Mouse (Mus musculus) embryonic facial prominence, embryonic 13.5 days (tissue): Measurements from ENCODE around the gene Dync1i1. TPM values are rescaled to one million over a fixed set of nuclear protein-coding genes. Genes with fewer than 3 reads are reported as not detected.

Source experiments
- ATAC-seq: fragments of 200-750 bp; cut with Nextera tagmentation; 2 replicates; pipeline ENCODE4 v1.8.0; 2017; ENCODE audit warnings: low read depth; ENCODE audit not compliant: insufficient number of reproducible peaks, insufficient read depth, low FRiP score, low TSS enrichment
- H3K27ac ChIP-seq: fragments of 300-500 bp; sonication (generic); 2 replicates; pipeline ENCODE4 v1.5.1; 2015; ENCODE audit warnings: moderate library complexity, mild to moderate bottlenecking, inconsistent platforms
- H3K27me3 ChIP-seq: fragments of 300-500 bp; sonication (generic); 2 replicates; pipeline ENCODE4 v1.6.1; 2015; ENCODE audit warnings: mild to moderate bottlenecking, inconsistent platforms
- H3K36me3 ChIP-seq: fragments of 300-500 bp; sonication (generic); 2 replicates; pipeline ENCODE4 v1.6.1; 2015; ENCODE audit warnings: mild to moderate bottlenecking, inconsistent platforms
- H3K4me1 ChIP-seq: fragments of 300-500 bp; sonication (generic); 2 replicates; pipeline ENCODE4 v1.6.1; 2015; ENCODE audit warnings: inconsistent platforms
- H3K4me2 ChIP-seq: fragments of 300-500 bp; sonication (generic); 2 replicates; pipeline ENCODE4 v1.6.1; 2015; ENCODE audit warnings: moderate library complexity, mild to moderate bottlenecking, inconsistent platforms
- H3K4me3 ChIP-seq: fragments of 300-500 bp; sonication (generic); 2 replicates; pipeline ENCODE4 v1.5.1; 2015; ENCODE audit warnings: mild to moderate bottlenecking, inconsistent platforms
- H3K9ac ChIP-seq: fragments of 300-500 bp; sonication (generic); 2 replicates; pipeline ENCODE4 v1.6.1; 2015; ENCODE audit warnings: mild to moderate bottlenecking, inconsistent platforms
- H3K9me3 ChIP-seq: fragments of 300-500 bp; sonication (generic); 2 replicates; pipeline ENCODE4 v1.6.1; 2016; ENCODE audit warnings: inconsistent platforms
- WGBS: fragments of 180-500 bp; shearing (Covaris S2); methylation state at CpG from one replicate; pipeline ENCODE4 v1.1.7; 2015; ENCODE audit warnings: mixed read lengths; 5-methylcytosine and 5-hydroxymethylcytosine counted together
- polyA plus RNA-seq: library from polyadenylated mRNA; unstranded; fragments of >200 nt; fragmentation: Nextera tagmentation; extraction: Ambion mirVana; gene quantifications from 2 replicates; pipeline ENCODE4 v1.2.1, GENCODE M21; 2015

Dync1i1 gene
- polyA plus RNA-seq, 1 experiment from 2014 or later = 3.8 TPM

GRCm38 (mm10) chr6:6015616-6016015, 290.2 kb downstream of the Dync1i1 start:
- no peak overlapping the region for H3K27ac ChIP-seq
- peaks cover 42% of the 10 kb centered on the region for H3K27me3 ChIP-seq
- no peaks in the 10 kb centered on the region for H3K36me3 ChIP-seq
- no peaks in the 10 kb centered on the region for H3K9me3 ChIP-seq
- 68% methylated on average over 15 of the region's 15 CpGs for WGBS
- no peak overlapping the region for H3K4me2 ChIP-seq
- no peak overlapping the region for H3K9ac ChIP-seq
- peaks cover 8% of the 10 kb centered on the region for H3K4me1 ChIP-seq
- ATAC-seq = no peak
- H3K4me3 ChIP-seq = no peak overlapping the region

GRCm38 (mm10) chr6:6016931-6017330, 291.5 kb downstream of the Dync1i1 start:
- H3K27me3 ChIP-seq = peaks cover 39% of the 10 kb centered on the region
- no peak overlapping the region for H3K27ac ChIP-seq
- WGBS = 18% methylated on average over 9 of the region's 9 CpGs
- H3K9me3 ChIP-seq = no peaks in the 10 kb centered on the region
- no peak overlapping the region for H3K9ac ChIP-seq
- H3K4me2 ChIP-seq = no peak overlapping the region; the same call in 1 of the 2 replicates
- no peak for ATAC-seq
- no peak overlapping the region for H3K4me3 ChIP-seq
- H3K36me3 ChIP-seq = no peaks in the 10 kb centered on the region
- peaks cover 8% of the 10 kb centered on the region for H3K4me1 ChIP-seq

DNA sequence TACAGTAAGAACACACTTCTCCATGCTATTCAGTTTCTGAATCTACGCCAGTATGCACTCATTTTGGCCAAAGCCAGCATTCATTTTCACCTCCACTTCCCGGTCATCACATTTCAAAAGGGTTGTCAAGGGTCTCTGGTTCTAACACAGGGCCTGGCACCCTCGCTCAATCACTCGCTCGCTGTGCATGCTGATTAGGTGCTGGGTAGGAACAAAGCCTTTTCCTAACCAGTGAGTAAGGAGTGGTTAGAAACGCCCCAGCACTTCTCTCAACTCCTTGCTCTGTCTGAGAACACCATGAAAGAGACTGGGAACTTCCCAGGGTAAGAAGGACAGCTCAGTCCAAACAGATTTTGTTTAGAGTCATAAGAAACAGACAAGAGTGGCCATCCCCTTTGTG, 298.5 kb downstream of the Dync1i1 start:
- ATAC-seq = no peak
- Histone ChIP-seq H3K9ac (no peak overlapping the region), H3K9me3 (no peaks in the 10 kb centered on the region)

DNA sequence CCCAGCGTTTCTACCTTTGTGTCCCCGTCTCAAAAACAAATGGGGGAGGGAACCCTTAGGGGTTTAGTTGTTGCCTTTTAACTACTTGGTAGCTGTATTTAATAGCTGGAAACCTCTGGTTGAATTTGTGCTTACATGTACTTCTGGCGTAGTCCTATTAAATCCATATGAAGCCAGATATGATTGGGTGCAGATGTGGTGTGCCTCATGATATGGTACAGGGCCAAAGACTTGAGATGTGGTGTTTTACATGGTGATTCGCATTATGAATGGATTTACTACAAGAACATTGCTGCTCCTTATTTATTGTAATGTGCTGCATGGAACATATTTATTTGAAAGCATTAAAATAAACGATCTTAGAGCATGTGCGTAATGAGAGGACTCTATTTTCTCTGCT, 302.2 kb downstream of the Dync1i1 start:
- H3K4me2 ChIP-seq = no peak overlapping the region
- peaks cover 58% of the 10 kb centered on the region for H3K27me3 ChIP-seq
- no peak overlapping the region for H3K4me3 ChIP-seq
- 31% methylated on average over 6 of the region's 6 CpGs for WGBS
- no peak; the same call in 1 of the 2 replicates for ATAC-seq
- H3K36me3 ChIP-seq = no peaks in the 10 kb centered on the region
- no peak overlapping the region for H3K9ac ChIP-seq
- no peaks in the 10 kb centered on the region for H3K9me3 ChIP-seq
- H3K4me1 ChIP-seq = peaks cover 18% of the 10 kb centered on the region
- H3K27ac ChIP-seq = peak overlapping the region; percentile 12; the same call in 1 of the 2 replicates

More for the DNA sequence above, 298.5 kb downstream of the Dync1i1 start:
- Histone ChIP-seq H3K4me2 (no peak overlapping the region), H3K4me3 (no peak overlapping the region), H3K27me3 (peaks cover 53% of the 10 kb centered on the region), H3K4me1 (peaks cover 22% of the 10 kb centered on the region), H3K27ac (no peak overlapping the region), H3K36me3 (no peaks in the 10 kb centered on the region)
- WGBS = 56% methylated on average over 6 of the region's 6 CpGs

DNA sequence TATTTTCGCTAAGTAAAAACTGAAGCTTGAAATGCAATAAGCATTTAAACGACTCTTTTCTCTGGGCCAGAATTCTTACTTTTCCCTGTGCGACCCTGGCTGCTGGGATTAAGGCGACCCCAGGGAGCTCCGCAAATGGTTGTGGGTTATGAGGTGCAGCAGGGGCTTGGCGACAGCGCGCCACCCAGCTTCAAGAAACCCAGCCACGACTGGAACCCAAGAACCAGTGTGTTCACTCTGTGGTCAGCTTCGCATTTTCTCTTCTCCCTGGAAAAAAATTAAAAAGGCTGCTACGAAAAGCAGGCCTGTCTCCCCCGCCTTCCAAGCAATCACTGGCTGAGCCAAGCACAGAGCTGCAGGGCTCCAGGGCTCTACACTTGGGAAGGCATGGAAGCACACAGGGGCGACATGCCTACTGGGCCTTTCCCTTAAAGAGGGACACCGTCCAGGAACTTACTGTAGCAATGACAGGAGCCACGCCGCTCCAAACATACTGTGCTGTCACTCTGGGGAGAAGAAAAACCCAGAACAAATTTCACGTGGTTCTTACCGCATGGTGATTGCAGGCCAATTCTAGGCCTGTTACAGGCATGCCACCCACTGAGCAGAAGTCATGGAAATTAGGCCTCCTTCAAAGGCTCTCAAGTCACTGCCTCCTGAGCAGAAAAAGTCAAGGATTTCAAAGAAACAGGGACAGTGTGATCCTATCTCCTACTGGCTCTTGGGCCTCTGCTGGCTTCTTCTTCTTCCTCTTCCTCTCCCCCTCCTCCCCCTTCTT, 313.5 kb downstream of the Dync1i1 start:
- ATAC-seq = peak; percentile 72
- Histone ChIP-seq H3K9me3 (no peaks in the 10 kb centered on the region), H3K9ac (peak overlapping the region; percentile 23; the same call in 1 of the 2 replicates), H3K4me2 (peak overlapping the region; percentile 35), H3K27me3 (peaks cover 49% of the 10 kb centered on the region), H3K27ac (peak overlapping the region; percentile 81), H3K4me1 (peaks cover 51% of the 10 kb centered on the region), H3K4me3 (no peak overlapping the region), H3K36me3 (no peaks in the 10 kb centered on the region)
- WGBS = 19% methylated on average over 18 of the region's 18 CpGs

GRCm38 (mm10) chr6:6046729-6047424, 321.4 kb downstream of the Dync1i1 start:
- H3K9me3 ChIP-seq = no peaks in the 10 kb centered on the region
- H3K4me3 ChIP-seq = no peak overlapping the region
- no peaks in the 10 kb centered on the region for H3K36me3 ChIP-seq
- no peak overlapping the region for H3K9ac ChIP-seq
- no peak overlapping the region for H3K27ac ChIP-seq
- H3K27me3 ChIP-seq = peaks cover 46% of the 10 kb centered on the region
- no peak overlapping the region for H3K4me2 ChIP-seq
- ATAC-seq = no peak
- peaks cover 24% of the 10 kb centered on the region for H3K4me1 ChIP-seq
- WGBS = 74% methylated on average over 12 of the region's 12 CpGs

GRCm38 (mm10) chr6:6052696-6053095, 327.3 kb downstream of the Dync1i1 start:
- peaks cover 6% of the 10 kb centered on the region for H3K27me3 ChIP-seq
- 60% methylated on average over 11 of the region's 11 CpGs for WGBS
- H3K9me3 ChIP-seq = no peaks in the 10 kb centered on the region
- no peak overlapping the region for H3K4me3 ChIP-seq
- H3K9ac ChIP-seq = no peak overlapping the region
- no peak overlapping the region for H3K27ac ChIP-seq
- no peak overlapping the region for H3K4me2 ChIP-seq
- no peak for ATAC-seq
- H3K4me1 ChIP-seq = peaks cover 3% of the 10 kb centered on the region; the same call in 1 of the 2 replicates
- no peaks in the 10 kb centered on the region for H3K36me3 ChIP-seq

- no peaks in the 10 kb centered on the region for H3K9me3 ChIP-seq
- H3K27ac ChIP-seq = no peak overlapping the region
- WGBS = 51% methylated on average over 3 of the region's 3 CpGs
- no peaks in the 10 kb centered on the region; the same call in 1 of the 2 replicates for H3K27me3 ChIP-seq
- H3K36me3 ChIP-seq = no peaks in the 10 kb centered on the region
- no peak for ATAC-seq
- no peak overlapping the region for H3K9ac ChIP-seq
- H3K4me3 ChIP-seq = no peak overlapping the region
- no peak overlapping the region for H3K4me2 ChIP-seq
- H3K4me1 ChIP-seq = peaks cover 8% of the 10 kb centered on the region
Measured at GRCm38 (mm10) chr6:6053946-6054345, 328.5 kb downstream of the Dync1i1 start.

GRCm38 (mm10) chr6:6058548-6058947, 333.1 kb downstream of the Dync1i1 start:
- no peaks in the 10 kb centered on the region for H3K36me3 ChIP-seq
- H3K27ac ChIP-seq = 0 out of 2 replicates have a peak overlapping the region, but pooled peaks have one; percentile 5
- no peak overlapping the region for H3K9ac ChIP-seq
- no peaks in the 10 kb centered on the region; the same call in 1 of the 2 replicates for H3K27me3 ChIP-seq
- H3K9me3 ChIP-seq = no peaks in the 10 kb centered on the region
- H3K4me2 ChIP-seq = no peak overlapping the region
- H3K4me1 ChIP-seq = peaks cover 5% of the 10 kb centered on the region
- WGBS = 22% methylated on average over 3 of the region's 3 CpGs
- H3K4me3 ChIP-seq = no peak overlapping the region
- ATAC-seq = peak; percentile 59

- Histone ChIP-seq H3K9me3 (no peaks in the 10 kb centered on the region), H3K4me1 (peaks cover 24% of the 10 kb centered on the region), H3K27ac (no peak overlapping the region), H3K36me3 (no peaks in the 10 kb centered on the region), H3K4me2 (no peak overlapping the region), H3K4me3 (no peak overlapping the region), H3K27me3 (no peaks in the 10 kb centered on the region), H3K9ac (no peak overlapping the region)
- WGBS = 87% methylated on average over 6 of the region's 6 CpGs
- no peak for ATAC-seq
Measured at GRCm38 (mm10) chr6:6067201-6067600, 341.8 kb downstream of the Dync1i1 start.

DNA sequence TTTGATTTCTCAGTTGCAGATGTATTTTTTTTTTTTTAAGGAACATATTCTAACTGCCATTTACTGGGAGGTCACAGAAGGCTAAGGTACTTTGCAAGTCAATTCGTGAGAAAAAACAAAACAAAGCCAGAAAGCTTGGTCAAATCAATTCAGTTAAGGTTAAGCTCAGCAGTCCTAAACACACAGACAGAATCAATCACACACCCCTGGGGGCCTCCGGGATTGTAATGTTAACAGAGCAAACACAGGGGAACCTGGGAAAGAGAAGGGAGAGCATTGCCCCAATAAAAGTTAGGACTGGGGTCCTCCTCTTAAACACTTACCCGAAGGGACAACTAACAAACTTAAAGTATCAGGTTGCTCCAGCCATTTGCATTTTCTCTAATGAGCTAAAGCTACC, 344.6 kb downstream of the Dync1i1 start:
- no peak overlapping the region for H3K4me2 ChIP-seq
- H3K4me1 ChIP-seq = peaks cover 24% of the 10 kb centered on the region
- H3K27ac ChIP-seq = no peak overlapping the region
- ATAC-seq = no peak
- 10% methylated on average over 3 of the region's 3 CpGs for WGBS
- no peak overlapping the region for H3K9ac ChIP-seq
- H3K4me3 ChIP-seq = no peak overlapping the region
- H3K9me3 ChIP-seq = no peaks in the 10 kb centered on the region
- H3K27me3 ChIP-seq = no peaks in the 10 kb centered on the region
- no peaks in the 10 kb centered on the region for H3K36me3 ChIP-seq

- WGBS = 79% methylated on average over 7 of the region's 7 CpGs
- H3K9ac ChIP-seq = no peak overlapping the region
- no peak for ATAC-seq
- H3K27me3 ChIP-seq = no peaks in the 10 kb centered on the region
- no peaks in the 10 kb centered on the region for H3K9me3 ChIP-seq
- no peak overlapping the region for H3K4me2 ChIP-seq
- H3K36me3 ChIP-seq = no peaks in the 10 kb centered on the region
- H3K4me3 ChIP-seq = no peak overlapping the region
- H3K4me1 ChIP-seq = peaks cover 24% of the 10 kb centered on the region
- H3K27ac ChIP-seq = no peak overlapping the region
Measured at GRCm38 (mm10) chr6:6071038-6071437, 345.6 kb downstream of the Dync1i1 start.
